9 mouse cellular contexts compared by ENCODE assay signal in genomic region chr7:49321124-49321531, GRCm38 (mm10).
DNase-seq lines count a peak whose midpoint lies in the region; ATAC-seq lines count a peak whose summit lies in the region.
"Had no signal": no experiment of that assay in that cellular context is flagged by ENCODE, and none has a peak within 500 bp of the region (broad histone marks: within the 10 kb centered on the region; RNA-seq: fewer than 3 reads in every experiment).

No protein-coding gene starts in this region.

- no peak overlapping the region for H3K4me3 ChIP-seq in hindbrain, embryonic 14.5 days (replicated peaks; ENCODE audit: low read length)

- no peaks in the 10 kb centered on the region for H3K4me1 ChIP-seq in hindbrain, embryonic 14.5 days (replicated peaks; ENCODE audit: control insufficient read depth, insufficient read depth, low read length)

- no peak overlapping the region for H3K4me2 ChIP-seq in hindbrain, embryonic 14.5 days (replicated peaks)

- ATAC-seq in hindbrain, embryonic 14.5 days (ENCODE audit: low FRiP score), result peak; percentile 41; the same call in 1 of the 2 replicates
- ATAC-seq in megakaryocyte progenitor cell, adult 5-6 weeks (replicated peaks; ENCODE audit: poor library complexity), result peak; percentile 91

- no peak overlapping the region for H3K27ac ChIP-seq in hindbrain, embryonic 14.5 days
- H3K27ac ChIP-seq: macrophage had no signal

- H3K36me3 ChIP-seq in hindbrain, embryonic 14.5 days (replicated peaks; ENCODE audit: control insufficient read depth, insufficient read depth), result no peaks in the 10 kb centered on the region

- DNase-seq in kidney, postnatal 10 days, result peak; percentile 69
- no peak for DNase-seq in kidney, adult 18-20 months
- DNase-seq in cerebellum, adult 18-20 months, result peak; percentile 45 to 52
- DNase-seq in hindbrain, embryonic 14.5 days (ENCODE audit: low spot score), result peak; percentile 61
- DNase-seq in adrenal gland, adult 18-20 months (ENCODE audit: low spot score in 2 of 2), result no peak
- DNase-seq in B cell, adult 2 months, result no peak
- no peak for DNase-seq in natural killer cell, adult 2 months (ENCODE audit: low spot score in 2 of 2)

- no peaks in the 10 kb centered on the region for H3K27me3 ChIP-seq in hindbrain, embryonic 14.5 days (ENCODE audit: control insufficient read depth, insufficient read depth, low read length)

- no peaks in the 10 kb centered on the region for H3K9me3 ChIP-seq in hindbrain, embryonic 14.5 days (ENCODE audit: control insufficient read depth, low read length)

- no peak overlapping the region for H3K9ac ChIP-seq in hindbrain, embryonic 14.5 days

- WGBS in hindbrain, embryonic 14.5 days, result 72% methylated on average over 8 of the region's 8 CpGs

Comparison
In these comparisons a context has a peak if more than half of its experiments do, and no peak if none do; other contexts are left out.
1. DNase-seq: peak in kidney, postnatal 10 days (single experiment), cerebellum, adult 18-20 months (2 of 2) and hindbrain, embryonic 14.5 days (single experiment); none in kidney, adult 18-20 months (single experiment), adrenal gland, adult 18-20 months (0 of 2), B cell, adult 2 months (0 of 2) and natural killer cell, adult 2 months (0 of 2).